In the genomic region with DNA sequence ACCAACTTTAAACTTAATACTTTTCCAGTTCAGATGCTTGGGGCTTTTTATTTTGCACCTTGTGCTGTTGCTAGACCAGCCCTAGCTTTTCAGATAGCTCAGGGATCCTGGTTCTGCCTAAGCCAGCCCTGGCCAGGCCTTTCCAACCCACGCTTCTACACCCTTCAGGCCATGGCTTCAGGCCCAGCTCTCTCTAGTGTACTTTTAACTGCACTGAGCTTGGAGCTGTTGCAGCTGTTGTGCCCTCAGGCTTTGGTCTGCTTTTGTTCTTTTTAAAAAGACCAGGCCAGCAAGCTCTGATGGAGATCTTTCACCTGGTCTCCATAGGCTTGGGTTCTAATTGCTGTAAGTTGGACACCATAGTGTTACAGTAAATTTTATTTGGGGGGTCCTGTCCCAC, we compare ENCODE assay signal across 15 mouse cellular contexts. TPM values are rescaled to one million over a fixed set of nuclear protein-coding genes. Genes with fewer than 3 reads are reported as not detected.
DNase-seq lines count a peak whose midpoint lies in the region; ATAC-seq and TF ChIP-seq lines count a peak whose summit lies in the region.
"Had no signal": no experiment of that assay in that cellular context is flagged by ENCODE, and none has a peak within 500 bp of the region (broad histone marks: within the 10 kb centered on the region; RNA-seq: fewer than 3 reads in every experiment).

No protein-coding gene starts in this region.

- no peak overlapping the region for H3K4me2 ChIP-seq in lung, postnatal 0 days (replicated peaks; ENCODE audit: low read depth, low read length)
- no peak overlapping the region for H3K4me2 ChIP-seq in forebrain, postnatal 0 days (ENCODE audit: low read depth)
- H3K4me2 ChIP-seq: embryonic facial prominence, embryonic 15.5 days had no signal

- H3K9ac ChIP-seq in lung, postnatal 0 days (replicated peaks; ENCODE audit: low read depth), result no peak overlapping the region
- H3K9ac ChIP-seq in forebrain, postnatal 0 days, result no peak overlapping the region
- H3K9ac ChIP-seq: embryonic facial prominence, embryonic 15.5 days had no signal

- 74% methylated on average over 1 of the region's 1 CpGs for WGBS in lung, postnatal 0 days
- WGBS in forebrain, postnatal 0 days, result 69% methylated on average over 1 of the region's 1 CpGs

- H3K9me3 ChIP-seq in lung, postnatal 0 days (ENCODE audit: low read length), result no peaks in the 10 kb centered on the region
- H3K9me3 ChIP-seq in forebrain, postnatal 0 days (ENCODE audit: low read length), result no peaks in the 10 kb centered on the region
- H3K9me3 ChIP-seq: embryonic facial prominence, embryonic 15.5 days had no signal

- TF ChIP-seq CTCF in lung, postnatal 0 days (IDR thresholded peaks at IDR 0.05), result no peak
- no peak for TF ChIP-seq CTCF in forebrain, postnatal 0 days (IDR thresholded peaks at IDR 0.05; ENCODE audit: low read depth)

- no peak overlapping the region for H3K4me3 ChIP-seq in lung, postnatal 0 days (ENCODE audit: low read depth, low read length)
- H3K4me3 ChIP-seq in forebrain, postnatal 0 days (ENCODE audit: low read depth, low read length), result no peak overlapping the region
- H3K4me3 ChIP-seq: embryonic facial prominence, embryonic 15.5 days had no signal

- no peaks in the 10 kb centered on the region for H3K36me3 ChIP-seq in lung, postnatal 0 days (ENCODE audit: insufficient read depth, low read length)
- no peaks in the 10 kb centered on the region for H3K36me3 ChIP-seq in forebrain, postnatal 0 days (ENCODE audit: insufficient read depth)
- H3K36me3 ChIP-seq: embryonic facial prominence, embryonic 15.5 days had no signal

- H3K27ac ChIP-seq in lung, postnatal 0 days (ENCODE audit: low read length), result peak overlapping the region; percentile 69
- H3K27ac ChIP-seq in forebrain, postnatal 0 days (ENCODE audit: low read depth, low read length), result no peak overlapping the region
- H3K27ac ChIP-seq: embryonic facial prominence, embryonic 15.5 days had no signal

- TF ChIP-seq EP300 in lung, postnatal 0 days (IDR thresholded peaks at IDR 0.05), result no peak

- H3K27me3 ChIP-seq in lung, postnatal 0 days (replicated peaks; ENCODE audit: insufficient read depth, low read length), result no peaks in the 10 kb centered on the region
- no peaks in the 10 kb centered on the region for H3K27me3 ChIP-seq in forebrain, postnatal 0 days (ENCODE audit: insufficient read depth, low read length)
- H3K27me3 ChIP-seq: CH12.LX; embryonic facial prominence, embryonic 15.5 days; Patski had no signal

- peaks cover 6% of the 10 kb centered on the region; the same call in 1 of the 2 replicates for H3K4me1 ChIP-seq in lung, postnatal 0 days (ENCODE audit: insufficient read depth, low read depth, low read length)
- H3K4me1 ChIP-seq in forebrain, postnatal 0 days (ENCODE audit: insufficient read depth), result peaks cover 4% of the 10 kb centered on the region; the same call in 1 of the 2 replicates

- ATAC-seq in lung, postnatal 0 days, result no peak
- no peak for ATAC-seq in megakaryocyte, adult 5-6 weeks (ENCODE audit: poor library complexity, severe bottlenecking)
- no peak for ATAC-seq in forebrain, postnatal 0 days
- ATAC-seq: Patski had no signal

- DNase-seq in kidney, postnatal 14 days, result peak; percentile 55
- DNase-seq in kidney, adult 11 months, result no peak
- peak; percentile 71 for DNase-seq in fat pad, adult 2 months (ENCODE audit: extremely low read depth, low read depth, low spot score)
- DNase-seq in heart, adult 9 months (ENCODE audit: low spot score in 2 of 2), result peak; percentile 55 to 62
- DNase-seq in lung, postnatal 0 days (ENCODE audit: low spot score), result peak; percentile 77
- no peak for DNase-seq in layer of hippocampus, postnatal 14 days (ENCODE audit: low spot score in 2 of 2)
- DNase-seq in forebrain, postnatal 0 days, result no peak
- DNase-seq: adrenal gland, adult 8-10 months; cerebellum, postnatal 36 days; layer of hippocampus, adult 9-11 months; midbrain, embryonic 14.5 days had no signal

RNA-seq across cellular contexts. Expression of gene Srd5a3, which starts 4.4 kb away (rescaled TPM):
- 48.1 and 49.3 TPM in 2 replicates for polyA plus RNA-seq in lung, postnatal 0 days (2015; fragmentation: Nextera tagmentation; extraction: Ambion mirVana)
- total RNA-seq in layer of hippocampus, postnatal 14 days (2021), result 10 to 100 TPM; 20.6 to 23.5 TPM
- total RNA-seq in megakaryocyte, adult 5-6 weeks (2015), result 83.1 and 104 TPM in 2 replicates
- 45.7 and 59.7 TPM in 2 replicates for total RNA-seq in megakaryocyte, adult 5-6 weeks (2017)
- 9.9 and 12.8 TPM in 2 replicates for total RNA-seq in forebrain, postnatal 0 days (2014; rRNA removed)
- 17.5 and 21.3 TPM in 2 replicates for polyA plus RNA-seq in forebrain, postnatal 0 days (2015; fragmentation: Nextera tagmentation; extraction: Ambion mirVana)

RNA-seq across cellular contexts. Expression of gene Tmem165, which starts 48.0 kb away (rescaled TPM):
- 107 and 112 TPM in 2 replicates for polyA plus RNA-seq in lung, postnatal 0 days (2015; fragmentation: Nextera tagmentation; extraction: Ambion mirVana)
- 10 to 100 TPM; 39.4 to 40.6 TPM for total RNA-seq in layer of hippocampus, postnatal 14 days (2021)
- 122 and 135 TPM in 2 replicates for total RNA-seq in megakaryocyte, adult 5-6 weeks (2015)
- total RNA-seq in megakaryocyte, adult 5-6 weeks (2017), result 101 and 102 TPM in 2 replicates
- 70.6 and 77.5 TPM in 2 replicates for total RNA-seq in forebrain, postnatal 0 days (2014; rRNA removed)
- 35.1 and 41.4 TPM in 2 replicates for polyA plus RNA-seq in forebrain, postnatal 0 days (2015; fragmentation: Nextera tagmentation; extraction: Ambion mirVana)

Comparison
In these comparisons a context has a peak if more than half of its experiments do, and no peak if none do; other contexts are left out.
1. DNase-seq: peak in kidney, postnatal 14 days (single experiment), fat pad, adult 2 months (single experiment), heart, adult 9 months (2 of 2) and lung, postnatal 0 days (single experiment); none in kidney, adult 11 months (single experiment), layer of hippocampus, postnatal 14 days (0 of 2) and forebrain, postnatal 0 days (single experiment).